Mouse (Mus musculus): Measurements from ENCODE around the gene Gm20388.

- TF ChIP-seq EP300 (IDR thresholded peaks at IDR 0.05; ENCODE audit: insufficient read depth, low read depth, low read length) (no peak), POLR2A (IDR thresholded peaks at IDR 0.05; ENCODE audit: insufficient read depth, low read length) (no peak)
Observed at GRCm38 (mm10) chr8:123329350-123329749, 3418.7 kb downstream of the Gm20388 start.

Measured in ES-Bruce4 (cell line).